In the genomic region with DNA sequence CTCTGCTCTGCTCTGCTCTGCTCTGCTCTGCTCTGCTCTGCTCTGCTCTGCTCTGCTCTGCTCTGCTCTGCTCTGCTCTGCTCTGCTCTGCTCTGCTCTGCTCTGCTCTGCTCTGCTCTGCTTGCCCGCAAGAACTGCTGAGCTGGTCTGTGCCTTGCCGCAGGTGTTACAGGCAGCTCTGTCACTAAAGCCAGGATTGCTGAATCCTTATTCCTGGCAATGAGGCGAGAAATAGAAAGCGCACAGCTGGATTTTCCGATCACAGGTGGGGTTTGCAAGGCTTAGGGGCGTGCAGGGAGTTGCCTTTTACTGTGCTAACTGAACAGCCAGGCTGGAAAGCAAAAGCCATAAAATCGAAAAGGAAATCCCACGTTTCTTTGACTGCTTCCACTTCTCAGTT, we compare ENCODE assay signal across 13 mouse cellular contexts. TPM values are rescaled to one million over a fixed set of nuclear protein-coding genes. Genes with fewer than 3 reads are reported as not detected.
DNase-seq lines count a peak whose midpoint lies in the region; ATAC-seq and TF ChIP-seq lines count a peak whose summit lies in the region.
"Had no signal": no experiment of that assay in that cellular context is flagged by ENCODE, and none has a peak within 500 bp of the region (broad histone marks: within the 10 kb centered on the region; RNA-seq: fewer than 3 reads in every experiment).

No protein-coding gene starts in this region.

- H3K9ac ChIP-seq in embryonic facial prominence, embryonic 14.5 days (ENCODE audit: low read depth, low read length) = no peak overlapping the region
- no peak overlapping the region for H3K9ac ChIP-seq in kidney, postnatal 0 days (ENCODE audit: low read depth, low read length)
- H3K9ac ChIP-seq in intestine, embryonic 14.5 days (ENCODE audit: low read length) = no peak overlapping the region
- H3K9ac ChIP-seq in midbrain, embryonic 16.5 days (ENCODE audit: low read depth, low read length) = no peak overlapping the region
- H3K9ac ChIP-seq: lung, embryonic 14.5 days had no signal

- no peaks in the 10 kb centered on the region for H3K9me3 ChIP-seq in embryonic facial prominence, embryonic 14.5 days (ENCODE audit: control insufficient read depth, low read length)
- no peaks in the 10 kb centered on the region for H3K9me3 ChIP-seq in embryonic facial prominence, embryonic 10.5 days
- no peaks in the 10 kb centered on the region for H3K9me3 ChIP-seq in kidney, postnatal 0 days (replicated peaks; ENCODE audit: low read length)
- no peaks in the 10 kb centered on the region for H3K9me3 ChIP-seq in intestine, embryonic 14.5 days (ENCODE audit: control insufficient read depth, low read length)
- no peaks in the 10 kb centered on the region for H3K9me3 ChIP-seq in midbrain, embryonic 16.5 days (replicated peaks; ENCODE audit: control insufficient read depth, low read length, poor library complexity, severe bottlenecking)
- H3K9me3 ChIP-seq: megakaryocyte, embryonic 14.5 days had no signal

- ATAC-seq in embryonic facial prominence, embryonic 14.5 days (ENCODE audit: low read depth) = no peak
- ATAC-seq in kidney, postnatal 0 days (replicated peaks; ENCODE audit: low FRiP score, low read depth) = no peak
- ATAC-seq in intestine, embryonic 14.5 days (replicated peaks; ENCODE audit: low FRiP score, low TSS enrichment, low read depth) = no peak
- ATAC-seq in midbrain, embryonic 16.5 days = 0 out of 2 replicates have a peak, but pooled peaks have one; percentile 25
- ATAC-seq in monocyte, adult 5-6 weeks (replicated peaks; ENCODE audit: insufficient number of reproducible peaks, low FRiP score, low TSS enrichment, poor library complexity, severe bottlenecking) = no peak

- no peaks in the 10 kb centered on the region for H3K4me1 ChIP-seq in embryonic facial prominence, embryonic 14.5 days (ENCODE audit: control insufficient read depth, insufficient read depth, low read length)
- no peaks in the 10 kb centered on the region for H3K4me1 ChIP-seq in embryonic facial prominence, embryonic 10.5 days
- no peaks in the 10 kb centered on the region for H3K4me1 ChIP-seq in kidney, postnatal 0 days (replicated peaks; ENCODE audit: insufficient read depth, low read length)
- no peaks in the 10 kb centered on the region for H3K4me1 ChIP-seq in intestine, embryonic 14.5 days (replicated peaks; ENCODE audit: control insufficient read depth, insufficient read depth, low read length)
- H3K4me1 ChIP-seq in midbrain, embryonic 16.5 days (ENCODE audit: control insufficient read depth, insufficient read depth, low read length) = no peaks in the 10 kb centered on the region
- H3K4me1 ChIP-seq: megakaryocyte, embryonic 14.5 days had no signal

- no peak overlapping the region for H3K4me3 ChIP-seq in embryonic facial prominence, embryonic 14.5 days (ENCODE audit: low read depth, low read length)
- no peak overlapping the region for H3K4me3 ChIP-seq in embryonic facial prominence, embryonic 10.5 days
- H3K4me3 ChIP-seq in kidney, postnatal 0 days (replicated peaks; ENCODE audit: low read depth, low read length) = no peak overlapping the region
- H3K4me3 ChIP-seq in intestine, embryonic 14.5 days (ENCODE audit: low read depth, low read length) = no peak overlapping the region
- H3K4me3 ChIP-seq in midbrain, embryonic 16.5 days (ENCODE audit: low read depth, low read length) = no peak overlapping the region
- H3K4me3 ChIP-seq: megakaryocyte, embryonic 14.5 days had no signal

- no peaks in the 10 kb centered on the region for H3K36me3 ChIP-seq in embryonic facial prominence, embryonic 14.5 days (ENCODE audit: control insufficient read depth, insufficient read depth, low read length)
- no peaks in the 10 kb centered on the region for H3K36me3 ChIP-seq in embryonic facial prominence, embryonic 10.5 days (replicated peaks)
- H3K36me3 ChIP-seq in kidney, postnatal 0 days (ENCODE audit: insufficient read depth, low read length) = no peaks in the 10 kb centered on the region
- no peaks in the 10 kb centered on the region for H3K36me3 ChIP-seq in intestine, embryonic 14.5 days (ENCODE audit: control insufficient read depth, insufficient read depth, low read length)
- no peaks in the 10 kb centered on the region for H3K36me3 ChIP-seq in midbrain, embryonic 16.5 days (ENCODE audit: control insufficient read depth, insufficient read depth, low read length)

- DNase-seq in embryonic facial prominence, embryonic 14.5 days (ENCODE audit: low spot score) = peak; percentile 39
- no peak for DNase-seq in embryonic facial prominence, embryonic 10.5 days (ENCODE audit: low spot score)
- peak; percentile 10 for DNase-seq in kidney, postnatal 0 days (ENCODE audit: low spot score)
- no peak for DNase-seq in kidney, adult 11 months
- no peak for DNase-seq in intestine, embryonic 14.5 days (ENCODE audit: low spot score)
- DNase-seq in left cerebral cortex, adult 8-10 months (ENCODE audit: low spot score in 2 of 2) = no peak
- DNase-seq: cerebellum, adult 8-10 months; heart, adult 18-20 months; kidney, adult 8-10 months; lung, embryonic 14.5 days had no signal

- TF ChIP-seq CTCF in kidney, postnatal 0 days (IDR thresholded peaks at IDR 0.05; ENCODE audit: low read depth) = no peak

- H3K27me3 ChIP-seq in embryonic facial prominence, embryonic 14.5 days (replicated peaks; ENCODE audit: control insufficient read depth, insufficient read depth, low read length) = no peaks in the 10 kb centered on the region
- H3K27me3 ChIP-seq in embryonic facial prominence, embryonic 10.5 days (replicated peaks; ENCODE audit: low read depth, poor library complexity, severe bottlenecking) = no peaks in the 10 kb centered on the region
- H3K27me3 ChIP-seq in kidney, postnatal 0 days (ENCODE audit: insufficient read depth, low read length) = no peaks in the 10 kb centered on the region
- H3K27me3 ChIP-seq in intestine, embryonic 14.5 days (replicated peaks; ENCODE audit: control insufficient read depth, insufficient read depth, low read length) = no peaks in the 10 kb centered on the region
- no peaks in the 10 kb centered on the region for H3K27me3 ChIP-seq in midbrain, embryonic 16.5 days (ENCODE audit: control insufficient read depth, insufficient read depth, low read depth, low read length)

- WGBS in embryonic facial prominence, embryonic 14.5 days = 43% methylated on average over 8 of the region's 8 CpGs
- 60% methylated on average over 8 of the region's 8 CpGs for WGBS in embryonic facial prominence, embryonic 10.5 days
- WGBS in kidney, postnatal 0 days = 17% methylated on average over 8 of the region's 8 CpGs
- WGBS in intestine, embryonic 14.5 days = 41% methylated on average over 8 of the region's 8 CpGs
- 39% methylated on average over 8 of the region's 8 CpGs for WGBS in midbrain, embryonic 16.5 days

- H3K27ac ChIP-seq in embryonic facial prominence, embryonic 14.5 days (replicated peaks; ENCODE audit: low read depth, low read length) = no peak overlapping the region
- H3K27ac ChIP-seq in embryonic facial prominence, embryonic 10.5 days (replicated peaks) = no peak overlapping the region
- H3K27ac ChIP-seq in kidney, postnatal 0 days = no peak overlapping the region
- H3K27ac ChIP-seq in intestine, embryonic 14.5 days (ENCODE audit: low read depth) = no peak overlapping the region
- peak overlapping the region; percentile 47; the same call in 1 of the 2 replicates for H3K27ac ChIP-seq in midbrain, embryonic 16.5 days (ENCODE audit: low read length)

- H3K4me2 ChIP-seq in embryonic facial prominence, embryonic 14.5 days (ENCODE audit: low read depth, low read length) = no peak overlapping the region
- peak overlapping the region; percentile 33 for H3K4me2 ChIP-seq in kidney, postnatal 0 days (ENCODE audit: low read length)
- peak overlapping the region; percentile 15; the same call in 1 of the 2 replicates for H3K4me2 ChIP-seq in intestine, embryonic 14.5 days (ENCODE audit: low read length)
- peak overlapping the region; percentile 32 for H3K4me2 ChIP-seq in midbrain, embryonic 16.5 days (ENCODE audit: low read length)
- H3K4me2 ChIP-seq: lung, embryonic 14.5 days had no signal

RNA-seq across cellular contexts. Expression of gene Dap, which starts 47.5 kb away (rescaled TPM):
- polyA plus RNA-seq in embryonic facial prominence, embryonic 14.5 days (2014; fragmentation: Nextera tagmentation; extraction: Ambion mirVana) = 120 and 132 TPM in 2 replicates
- polyA plus RNA-seq in embryonic facial prominence, embryonic 10.5 days (2016; fragmentation: Nextera tagmentation; extraction: Ambion mirVana) = 45.7 and 46.6 TPM in 2 replicates
- polyA plus RNA-seq in kidney, postnatal 0 days (2015; fragmentation: Nextera tagmentation; extraction: Ambion mirVana) = 127 and 131 TPM in 2 replicates
- 83.6 and 96.5 TPM in 2 replicates for polyA plus RNA-seq in intestine, embryonic 14.5 days (2014; fragmentation: Nextera tagmentation; extraction: Ambion mirVana)
- polyA plus RNA-seq in midbrain, embryonic 16.5 days (2015; fragmentation: Nextera tagmentation; extraction: Ambion mirVana) = 21.5 and 21.9 TPM in 2 replicates
- total RNA-seq in left cerebral cortex, adult 8-10 months (2022) = 10 to 100 TPM in 1 of 4 experiments, 1 to 10 TPM in 3; 6.2 to 10.0 (median 7.5) TPM
- total RNA-seq in monocyte, adult 5-6 weeks (2017) = 32.1 to 76.3 TPM (median 67.0 TPM) in 3 replicates

Comparison
In these comparisons a context has a peak if more than half of its experiments do, and no peak if none do; other contexts are left out.
1. DNase-seq: peak in embryonic facial prominence, embryonic 14.5 days (single experiment) and kidney, postnatal 0 days (single experiment); none in embryonic facial prominence, embryonic 10.5 days (single experiment), kidney, adult 11 months (single experiment), intestine, embryonic 14.5 days (single experiment) and left cerebral cortex, adult 8-10 months (0 of 2).